Mouse (Mus musculus) ES-Bruce4 (cell line): ENCODE measurements at regions not wholly inside any gene's neighbourhood (a gene's known extent, or its start where the extent isn't known, plus 50 kb on each side); places are given as distances from the start of the nearest gene placed in this dataset.

Experiments used
- H3K27ac ChIP-seq: 2 replicates; pipeline ENCODE4 v1.5.1; 2012; ENCODE audit warnings: low read length, inconsistent platforms; ENCODE audit not compliant: insufficient read depth
- H3K27me3 ChIP-seq: 2 replicates; pipeline ENCODE4 v1.6.1; 2012; ENCODE audit warnings: mild to moderate bottlenecking, low read length, inconsistent platforms; ENCODE audit not compliant: control insufficient read depth, poor library complexity, insufficient read depth, severe bottlenecking
- H3K36me3 ChIP-seq: 2 replicates; pipeline ENCODE4 v1.6.1; 2012; ENCODE audit warnings: inconsistent platforms, mild to moderate bottlenecking, low read length, moderate library complexity; ENCODE audit not compliant: control insufficient read depth, poor library complexity, insufficient read depth, severe bottlenecking
- H3K4me1 ChIP-seq: one replicate; pipeline ENCODE4 v1.8.1; 2011; ENCODE audit warnings: low read length; ENCODE audit not compliant: control insufficient read depth, insufficient read depth
- H3K4me3 ChIP-seq: 2 replicates; pipeline ENCODE4 v1.5.1; 2011; ENCODE audit warnings: low read depth, mild to moderate bottlenecking, low read length
- H3K9ac ChIP-seq: 2 replicates; pipeline ENCODE4 v1.6.1; 2012; ENCODE audit warnings: low read depth, mild to moderate bottlenecking, inconsistent platforms; ENCODE audit not compliant: poor library complexity, severe bottlenecking
- H3K9me3 ChIP-seq: replicated peaks from 2 replicates; pipeline ENCODE4 v1.6.1; 2012; ENCODE audit warnings: mild to moderate bottlenecking, low read length, inconsistent platforms; ENCODE audit not compliant: control insufficient read depth, poor library complexity, insufficient read depth, severe bottlenecking
- CTCF ChIP-seq: IDR thresholded peaks from one replicate; pipeline ENCODE4 v1.8.1; 2011; ENCODE audit warnings: low read depth, low read length
- EP300 ChIP-seq: IDR thresholded peaks from 2 replicates; pipeline ENCODE4 v1.6.1; 2011; ENCODE audit warnings: low read depth, low read length; ENCODE audit not compliant: insufficient read depth
- POLR2A ChIP-seq: IDR thresholded peaks from one replicate; pipeline ENCODE4 v1.8.1; 2011; ENCODE audit warnings: low read length; ENCODE audit not compliant: insufficient read depth

GRCm38 (mm10) chr12:56275556-56276242 is 70.0 kb downstream of the Mbip start:
- no peak overlapping the region for H3K4me3 ChIP-seq
- H3K4me1 ChIP-seq, result no peaks in the 10 kb centered on the region
- no peaks in the 10 kb centered on the region for H3K9me3 ChIP-seq
- H3K27ac ChIP-seq, result no peak overlapping the region
- no peaks in the 10 kb centered on the region for H3K27me3 ChIP-seq
- H3K9ac ChIP-seq, result no peak overlapping the region
- H3K36me3 ChIP-seq, result no peaks in the 10 kb centered on the region
- TF ChIP-seq CTCF (no peak), EP300 (no peak), POLR2A (no peak)

GRCm38 (mm10) chr12:56265049-56265448 is 80.6 kb downstream of the Mbip start:
- H3K4me1 ChIP-seq, result no peaks in the 10 kb centered on the region
- H3K4me3 ChIP-seq, result no peak overlapping the region
- H3K27ac ChIP-seq, result no peak overlapping the region
- no peaks in the 10 kb centered on the region for H3K27me3 ChIP-seq
- no peak overlapping the region for H3K9ac ChIP-seq
- H3K9me3 ChIP-seq, result no peaks in the 10 kb centered on the region
- no peaks in the 10 kb centered on the region for H3K36me3 ChIP-seq
- TF ChIP-seq POLR2A (no peak), CTCF (no peak), EP300 (no peak)

GRCm38 (mm10) chr12:56261471-56261870 is 84.2 kb downstream of the Mbip start:
- Histone ChIP-seq H3K27me3 (no peaks in the 10 kb centered on the region), H3K4me1 (no peaks in the 10 kb centered on the region), H3K9me3 (no peaks in the 10 kb centered on the region), H3K27ac (no peak overlapping the region), H3K9ac (no peak overlapping the region), H3K4me3 (no peak overlapping the region), H3K36me3 (no peaks in the 10 kb centered on the region)
- no peak for TF ChIP-seq CTCF
- no peak for TF ChIP-seq POLR2A
- TF ChIP-seq EP300, result no peak

DNA sequence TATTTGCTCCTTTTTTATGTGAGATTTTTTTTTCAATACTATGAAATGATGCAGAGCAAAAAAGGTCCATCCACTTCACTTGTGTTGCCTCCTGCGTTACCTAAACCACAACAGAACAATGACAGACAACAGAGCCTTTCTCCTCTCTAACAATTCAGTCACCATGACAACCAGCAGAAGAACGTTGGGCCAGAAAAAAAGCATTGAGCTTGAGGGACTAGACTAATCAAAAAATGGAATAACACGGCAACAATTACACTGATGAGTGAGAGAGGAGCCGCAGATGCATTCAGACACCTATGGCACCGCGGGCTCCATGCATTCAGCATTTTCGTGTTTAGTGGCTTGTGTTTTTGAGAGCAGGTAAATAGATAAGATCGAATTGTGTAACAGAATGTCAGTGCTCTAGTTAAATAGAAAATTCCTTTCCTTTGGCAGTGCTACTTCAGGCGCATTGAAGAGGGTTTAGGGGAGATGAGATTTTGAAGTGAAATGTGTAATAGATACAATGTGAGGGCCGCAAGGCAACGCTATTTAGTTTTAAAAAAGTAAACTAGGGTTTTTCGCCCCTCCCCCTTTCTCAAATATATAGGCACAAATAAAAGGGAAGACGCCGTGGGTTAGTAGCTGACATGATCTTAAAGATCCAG is 87.2 kb downstream of the Mbip start:
- no peaks in the 10 kb centered on the region for H3K4me1 ChIP-seq
- H3K27ac ChIP-seq, result no peak overlapping the region
- H3K4me3 ChIP-seq, result no peak overlapping the region

GRCm38 (mm10) chr12:56256243-56256881 is 89.3 kb downstream of the Mbip start:
- Histone ChIP-seq H3K36me3 (no peaks in the 10 kb centered on the region), H3K4me1 (no peaks in the 10 kb centered on the region), H3K9me3 (no peaks in the 10 kb centered on the region), H3K9ac (no peak overlapping the region), H3K4me3 (no peak overlapping the region), H3K27me3 (no peaks in the 10 kb centered on the region), H3K27ac (no peak overlapping the region)
- TF ChIP-seq EP300 (no peak), CTCF (no peak), POLR2A (no peak)

More for the DNA sequence above, 87.2 kb downstream of the Mbip start:
- H3K27me3 ChIP-seq, result no peaks in the 10 kb centered on the region
- no peak for TF ChIP-seq CTCF
- no peak for TF ChIP-seq POLR2A
- TF ChIP-seq EP300, result no peak
- no peak overlapping the region for H3K9ac ChIP-seq
- H3K9me3 ChIP-seq, result no peaks in the 10 kb centered on the region
- H3K36me3 ChIP-seq, result no peaks in the 10 kb centered on the region
